Mouse (Mus musculus): ENCODE data around the gene Ralbp1.

Ralbp1 gene

GRCm38 (mm10) chr17:65885697-65886529 is at the start of gene Ralbp1:
Ralbp1 (minus strand) TSS chr17:65885798.
- DNase-seq (ENCODE audit: low spot score), result peak; percentile 52

- no peak for DNase-seq (ENCODE audit: low spot score)
Measured at GRCm38 (mm10) chr17:65933741-65934140, 48.1 kb upstream of the Ralbp1 start.

- peak; percentile 27 for DNase-seq (ENCODE audit: low spot score)
Measured at GRCm38 (mm10) chr17:65931525-65931924, 45.9 kb upstream of the Ralbp1 start.

- no peak for DNase-seq (ENCODE audit: low spot score)
Measured at GRCm38 (mm10) chr17:65930960-65931359, 45.4 kb upstream of the Ralbp1 start.

GRCm38 (mm10) chr17:65930158-65930826 is 44.7 kb upstream of the Ralbp1 start:
- no peak for DNase-seq (ENCODE audit: low spot score)

- DNase-seq (ENCODE audit: low spot score), result no peak
Measured at GRCm38 (mm10) chr17:65929319-65929978, 43.9 kb upstream of the Ralbp1 start.

GRCm38 (mm10) chr17:65927077-65927476 is 41.5 kb upstream of the Ralbp1 start:
- DNase-seq (ENCODE audit: low spot score), result no peak

- DNase-seq (ENCODE audit: low spot score), result no peak
Measured at GRCm38 (mm10) chr17:65924218-65924617, 38.6 kb upstream of the Ralbp1 start.

GRCm38 (mm10) chr17:65921975-65922374 is 36.4 kb upstream of the Ralbp1 start:
- no peak for DNase-seq (ENCODE audit: low spot score)

- DNase-seq (ENCODE audit: low spot score), result no peak
Measured at GRCm38 (mm10) chr17:65919235-65919634, 33.6 kb upstream of the Ralbp1 start.

- peak; percentile 79 for DNase-seq (ENCODE audit: low spot score)
Measured at GRCm38 (mm10) chr17:65916135-65916668, 30.6 kb upstream of the Ralbp1 start.

GRCm38 (mm10) chr17:65914083-65914482 is 28.5 kb upstream of the Ralbp1 start:
- DNase-seq (ENCODE audit: low spot score), result peak; percentile 23

GRCm38 (mm10) chr17:65912202-65912601 is 26.6 kb upstream of the Ralbp1 start:
- no peak for DNase-seq (ENCODE audit: low spot score)

- DNase-seq (ENCODE audit: low spot score), result no peak
Measured at GRCm38 (mm10) chr17:65911285-65912069, 25.9 kb upstream of the Ralbp1 start.

- DNase-seq (ENCODE audit: low spot score), result no peak
Measured at GRCm38 (mm10) chr17:65908270-65908669, 22.7 kb upstream of the Ralbp1 start.

- DNase-seq (ENCODE audit: low spot score), result no peak
Measured at GRCm38 (mm10) chr17:65906895-65907401, 21.4 kb upstream of the Ralbp1 start.

GRCm38 (mm10) chr17:65906313-65906894 is 20.8 kb upstream of the Ralbp1 start:
- DNase-seq (ENCODE audit: low spot score), result no peak

GRCm38 (mm10) chr17:65905241-65905640 is 19.6 kb upstream of the Ralbp1 start:
- DNase-seq (ENCODE audit: low spot score), result no peak

GRCm38 (mm10) chr17:65903826-65904225 is 18.2 kb upstream of the Ralbp1 start:
- no peak for DNase-seq (ENCODE audit: low spot score)

GRCm38 (mm10) chr17:65903011-65903410 is 17.4 kb upstream of the Ralbp1 start:
- no peak for DNase-seq (ENCODE audit: low spot score)

- DNase-seq (ENCODE audit: low spot score), result no peak
Measured at GRCm38 (mm10) chr17:65902281-65902680, 16.7 kb upstream of the Ralbp1 start.

Measured in retina, embryonic 14.5 days (tissue).